Mouse (Mus musculus) Patski (cell line): ENCODE measurements around the gene Cachd1. TPM values are rescaled to one million over a fixed set of nuclear protein-coding genes. Genes with fewer than 3 reads are reported as not detected.

Source experiments
- ATAC-seq: fragments of 100-300 bp; one replicate; pipeline ENCODE4 v1.8.0; 2021
- CTCF ChIA-PET: fragments of 350-600 bp; sonication (Branson Sonifier 250); formaldehyde crosslinking; loops from one replicate; lab custom pipeline; 2022; ENCODE audit warnings: inconsistent platforms; lab: Charles Lee
- POLR2A ChIA-PET: fragments of 350-600 bp; sonication (Branson Sonifier 250); formaldehyde crosslinking; loops from one replicate; lab custom pipeline; 2022; ENCODE audit warnings: antibody characterized with exemption, inconsistent platforms; lab: Charles Lee
- DNase-seq: peaks from one replicate; pipeline ENCODE4 v3.0.0-alpha.2; 2011; ENCODE audit warnings: low read depth, low spot score
- H3K27me3 ChIP-seq: fragments of 371-371 bp; one replicate; pipeline ENCODE4 v1.5.1; 2021
- CTCF ChIP-seq: fragments of 100-300 bp; IDR thresholded peaks from one replicate; pipeline ENCODE4 v1.5.1; 2021
- in situ Hi-C: fragments of 300-500 bp; cut with MboI; formaldehyde crosslinking; loops from 3 replicates; pipeline ENCODE4 v1.11.1; 2018; ENCODE audit warnings: low pct_unique_long_range_greater_than_20kb, mixed read lengths
- polyA plus RNA-seq: library from polyadenylated mRNA; unstranded; gene quantifications from one replicate; pipeline ENCODE4 v1.2.3, GENCODE M21; 2021

The Cachd1 gene
- polyA plus RNA-seq, 1 experiment from 2014 or later: 16.6 TPM

DNA sequence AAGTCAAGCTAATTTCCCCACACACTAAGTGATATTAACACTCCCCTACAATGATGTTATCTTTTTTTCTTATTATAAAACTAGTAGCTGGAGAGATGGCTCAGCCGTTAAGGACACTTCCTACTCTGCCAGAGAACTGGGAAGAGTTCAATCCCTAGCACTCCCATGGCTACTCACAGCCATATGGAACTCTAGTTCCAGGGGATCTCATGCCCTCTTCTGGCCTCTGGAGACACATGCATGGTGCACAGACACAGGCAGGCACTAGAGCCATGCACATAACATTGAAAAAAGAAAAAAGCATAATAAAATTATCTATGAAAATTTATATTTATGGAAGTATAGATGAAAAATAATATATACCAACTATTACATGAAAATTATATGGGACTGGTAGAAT lies 210.7 kb downstream of the Cachd1 start:
- peak; percentile 46 for TF ChIP-seq CTCF
- H3K27me3 ChIP-seq: no peaks in the 10 kb centered on the region
- in situ Hi-C loops: loop anchor here (5.0 kb wide), 1 partner anchor 260 kb away; no protein-coding TSS in a partner anchor
- ChIA-PET CTCF (no interaction called here), POLR2A (no interaction called here)
- DNase-seq: no peak
- no peak for ATAC-seq

- no peak for ATAC-seq
- peak; percentile 62 for TF ChIP-seq CTCF
- ChIA-PET POLR2A (no interaction called here), CTCF (interaction anchor here (0.7 to 1.4 kb wide), 4 partner anchors 183 to 400 kb away, joined by 3 to 4 read pairs (median 3); no protein-coding TSS in a partner anchor)
- H3K27me3 ChIP-seq: no peaks in the 10 kb centered on the region
- no peak for DNase-seq
- in situ Hi-C loops: loop anchor here (5.0 kb wide), 1 partner anchor 261 kb away; no protein-coding TSS in a partner anchor
Measured at GRCm38 (mm10) chr4:100988231-100988799, 211.8 kb downstream of the Cachd1 start.

DNA sequence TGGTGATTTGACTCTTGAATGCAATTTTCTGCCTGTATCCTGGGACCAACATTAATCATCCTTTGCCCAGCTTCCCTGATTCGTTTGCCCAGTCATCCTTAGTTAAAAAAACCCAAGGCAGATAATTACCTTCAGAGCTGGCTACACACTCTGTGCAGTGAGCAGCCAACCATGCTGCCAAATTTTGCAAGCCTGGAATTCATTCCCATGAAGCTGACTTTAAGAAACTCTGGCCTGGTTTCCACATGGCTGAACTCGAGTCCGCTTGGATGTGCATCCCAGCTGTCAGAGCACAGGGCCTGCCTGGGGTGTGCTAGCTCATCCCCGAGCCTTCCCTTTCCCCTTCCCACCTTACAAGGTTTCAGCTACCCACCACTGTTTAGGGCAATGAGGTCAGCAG lies 214.5 kb downstream of the Cachd1 start:
- CTCF ChIA-PET: interaction anchor here (0.9 to 1.1 kb wide), 2 partner anchors 155 to 221 kb away, joined by 3 to 4 read pairs; no protein-coding TSS in a partner anchor
- ATAC-seq: peak; percentile 89
- peak; percentile 92 for DNase-seq
- no peak for TF ChIP-seq CTCF
- POLR2A ChIA-PET: no interaction called here
- H3K27me3 ChIP-seq: no peaks in the 10 kb centered on the region
- in situ Hi-C loops: loop anchor here (5.0 to 10.0 kb wide), 3 partner anchors 214 to 404 kb away; partner anchors contain the start of gene Cachd1

GRCm38 (mm10) chr4:100992086-100992485 lies 215.6 kb downstream of the Cachd1 start:
- TF ChIP-seq CTCF: no peak
- no peaks in the 10 kb centered on the region for H3K27me3 ChIP-seq
- in situ Hi-C loops: loop anchor here (5.0 to 10.0 kb wide), 3 partner anchors 215 to 405 kb away; partner anchors contain the start of gene Cachd1
- no peak for DNase-seq
- no peak for ATAC-seq
- CTCF ChIA-PET: no interaction called here
- POLR2A ChIA-PET: no interaction called here

- DNase-seq (no peak), ATAC-seq (no peak)
- in situ Hi-C loops: loop anchor here (5.0 to 10.0 kb wide), 4 partner anchors 153 to 407 kb away; partner anchors contain the start of gene Cachd1
- TF ChIP-seq CTCF: no peak
- H3K27me3 ChIP-seq: no peaks in the 10 kb centered on the region
- POLR2A ChIA-PET: no interaction called here
- CTCF ChIA-PET: interaction anchor here (1.2 kb wide), 1 partner anchor 407 kb away, joined by 3 read pairs; no protein-coding TSS in a partner anchor
Measured at GRCm38 (mm10) chr4:100994442-100995255, 218.2 kb downstream of the Cachd1 start.

DNA sequence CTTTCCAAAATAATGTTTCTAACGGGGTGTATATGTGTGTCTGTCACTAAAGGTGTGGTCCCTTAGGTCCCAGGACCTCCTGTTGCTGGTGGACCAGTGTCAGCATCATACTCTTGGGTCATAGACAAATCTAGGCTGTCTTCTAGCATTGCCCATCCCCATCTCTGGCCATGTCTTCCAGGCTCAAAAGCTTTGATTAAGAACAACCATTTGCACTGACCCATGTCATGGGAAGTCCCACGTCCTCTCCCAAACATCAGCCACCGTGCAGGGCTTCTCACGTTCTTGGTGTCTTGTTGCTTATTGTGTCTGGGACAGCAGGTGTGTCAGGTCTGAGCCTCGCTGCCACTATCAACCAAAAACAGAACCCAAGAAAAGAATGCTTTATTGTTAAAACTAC lies 219.1 kb downstream of the Cachd1 start:
- in situ Hi-C loops: loop anchor here (5.0 to 10.0 kb wide), 2 partner anchors 152 to 329 kb away; no protein-coding TSS in a partner anchor
- no peak for TF ChIP-seq CTCF
- H3K27me3 ChIP-seq: no peaks in the 10 kb centered on the region
- ChIA-PET POLR2A (no interaction called here), CTCF (no interaction called here)
- no peak for DNase-seq
- ATAC-seq: no peak

- in situ Hi-C loops: loop anchor here (5.0 to 10.0 kb wide), 2 partner anchors 151 to 329 kb away; no protein-coding TSS in a partner anchor
- ATAC-seq: no peak
- no peak for DNase-seq
- ChIA-PET CTCF (no interaction called here), POLR2A (no interaction called here)
- no peak for TF ChIP-seq CTCF
- no peaks in the 10 kb centered on the region for H3K27me3 ChIP-seq
Measured at GRCm38 (mm10) chr4:100996060-100996651, 219.7 kb downstream of the Cachd1 start.

DNA sequence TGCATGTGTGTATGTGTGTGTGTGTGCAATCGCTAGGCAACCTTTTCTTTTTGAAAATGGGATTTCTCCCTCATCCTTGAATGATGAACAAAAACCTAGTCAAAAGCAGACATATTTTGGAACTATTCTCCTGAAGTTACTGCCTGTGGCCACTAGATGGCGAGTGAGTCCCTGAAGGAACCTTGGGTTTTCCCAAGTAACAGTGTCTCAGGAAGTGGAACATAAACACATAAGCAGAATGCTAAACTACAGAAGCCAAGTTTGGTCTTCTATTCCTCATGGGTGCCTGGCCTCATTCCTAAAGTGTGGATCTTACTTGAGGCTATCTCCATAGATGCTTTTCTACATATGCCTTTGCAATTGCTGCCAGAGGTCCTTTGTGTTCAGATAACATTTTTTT lies 221.7 kb downstream of the Cachd1 start:
- ChIA-PET CTCF (no interaction called here), POLR2A (no interaction called here)
- ATAC-seq (no peak), DNase-seq (no peak)
- TF ChIP-seq CTCF: peak; percentile 71
- no peaks in the 10 kb centered on the region for H3K27me3 ChIP-seq
- in situ Hi-C loops: loop anchor here (5.0 to 10.0 kb wide), 2 partner anchors 149 to 327 kb away; no protein-coding TSS in a partner anchor

DNA sequence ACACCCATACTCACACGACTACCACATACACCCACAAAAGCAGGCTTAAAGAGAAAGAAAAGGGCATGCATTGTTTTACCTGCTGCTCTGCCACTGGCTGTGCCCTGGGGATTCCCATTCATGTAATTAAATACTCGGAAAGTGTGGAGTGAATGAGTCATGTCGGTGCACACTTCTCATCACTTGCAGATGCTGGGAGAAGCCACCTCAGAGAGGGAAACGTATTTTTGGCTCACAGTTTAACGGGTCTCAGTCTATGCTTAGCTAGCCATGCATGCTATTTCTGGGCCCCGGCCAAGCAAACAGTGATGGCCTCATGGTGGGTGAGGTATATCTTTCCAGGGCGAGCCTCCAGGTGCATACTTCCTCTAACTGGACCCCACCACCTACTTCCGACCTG lies 222.4 kb downstream of the Cachd1 start:
- TF ChIP-seq CTCF: no peak
- ATAC-seq: no peak
- DNase-seq: no peak
- H3K27me3 ChIP-seq: no peaks in the 10 kb centered on the region
- in situ Hi-C loops: loop anchor here (5.0 to 10.0 kb wide), 2 partner anchors 148 to 326 kb away; no protein-coding TSS in a partner anchor
- CTCF ChIA-PET: no interaction called here
- POLR2A ChIA-PET: no interaction called here

DNA sequence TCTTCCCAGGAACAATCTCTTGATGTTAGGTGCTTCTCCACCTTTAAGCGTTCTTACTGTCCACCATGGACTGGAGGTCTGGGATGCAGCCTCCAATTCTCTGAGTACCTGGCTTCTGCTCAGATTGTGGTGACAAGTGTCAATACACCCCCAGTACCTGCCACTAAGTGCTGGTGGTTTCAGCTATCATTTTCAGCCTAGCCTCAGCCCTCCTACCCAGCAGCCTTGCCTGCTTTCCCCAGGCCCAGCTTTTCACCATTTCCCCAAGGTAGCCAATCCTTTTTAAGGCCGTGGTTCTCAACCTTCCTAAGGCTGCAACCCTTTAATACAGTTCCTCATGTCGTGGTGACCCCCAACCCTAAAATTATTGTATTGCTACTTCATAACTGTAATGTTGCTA lies 224.1 kb downstream of the Cachd1 start:
- in situ Hi-C loops: no loop called here

More for the DNA sequence above, 224.1 kb downstream of the Cachd1 start:
- ChIA-PET CTCF (no interaction called here), POLR2A (no interaction called here)
- no peaks in the 10 kb centered on the region for H3K27me3 ChIP-seq
- ATAC-seq (no peak), DNase-seq (no peak)
- no peak for TF ChIP-seq CTCF
